9 mouse cellular contexts compared by ENCODE assay signal in the genomic region with DNA sequence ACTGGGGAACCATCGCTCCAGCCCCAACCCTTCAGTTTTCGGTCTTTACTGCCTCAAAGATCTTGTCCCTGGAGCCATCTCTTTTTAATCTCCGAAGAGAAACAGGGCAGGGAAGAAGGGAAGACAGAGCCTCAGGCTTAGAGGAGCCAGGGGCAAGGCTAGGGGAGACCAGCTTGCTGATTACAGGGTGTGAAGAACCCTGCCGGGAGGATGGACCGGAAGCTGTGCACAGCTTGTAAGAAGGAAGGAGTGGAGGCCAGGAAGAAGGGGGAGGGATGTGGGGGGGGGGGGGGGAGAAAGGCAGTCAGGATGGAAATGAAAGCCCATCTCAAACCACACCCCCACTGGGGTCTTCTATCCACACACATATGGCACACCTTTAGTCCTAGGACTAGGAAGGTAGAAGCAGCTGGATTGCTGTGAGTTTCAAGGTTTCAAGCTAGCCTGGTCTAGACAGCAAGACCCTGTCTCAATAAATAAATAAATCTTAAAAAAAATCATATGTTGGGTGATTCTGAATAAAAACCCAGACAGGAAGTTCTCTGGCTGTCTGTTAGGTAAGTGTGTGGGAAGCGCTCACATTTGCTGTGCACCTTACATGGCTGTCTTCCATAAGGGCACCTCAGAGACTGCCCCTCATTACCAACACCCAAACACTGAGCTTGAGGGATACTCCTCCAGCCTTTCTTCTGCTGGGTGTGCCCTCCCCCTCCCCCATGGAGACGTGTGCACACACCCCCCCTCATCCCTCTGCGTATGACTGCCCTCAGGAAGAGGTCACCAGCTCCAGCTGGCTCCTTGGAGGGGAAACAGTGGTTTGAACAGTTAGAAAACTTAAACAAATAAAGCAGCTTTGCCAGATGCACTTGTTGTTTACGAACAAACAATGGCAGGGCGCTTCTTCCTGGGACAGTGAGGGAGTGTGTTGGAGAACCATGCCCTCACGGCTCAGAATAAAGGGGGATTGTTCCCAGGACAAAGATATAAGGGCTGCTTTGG. TPM values are rescaled to one million over a fixed set of nuclear protein-coding genes. Genes with fewer than 3 reads are reported as not detected.
DNase-seq lines count a peak whose midpoint lies in the region; ATAC-seq and TF ChIP-seq lines count a peak whose summit lies in the region.
"Had no signal": no experiment of that assay in that cellular context is flagged by ENCODE, and none has a peak within 500 bp of the region (broad histone marks: within the 10 kb centered on the region; RNA-seq: fewer than 3 reads in every experiment).

No protein-coding gene starts in this region.

- peaks cover 12% of the 10 kb centered on the region for H3K36me3 ChIP-seq in intestine, embryonic 14.5 days (ENCODE audit: control insufficient read depth, insufficient read depth, low read length)
- peaks cover 13% of the 10 kb centered on the region; the same call in 1 of the 2 replicates for H3K36me3 ChIP-seq in intestine, postnatal 0 days (ENCODE audit: control insufficient read depth, insufficient read depth)
- peaks cover 33% of the 10 kb centered on the region for H3K36me3 ChIP-seq in embryonic facial prominence, embryonic 13.5 days
- peaks cover 2% of the 10 kb centered on the region; the same call in 1 of the 2 replicates for H3K36me3 ChIP-seq in limb, embryonic 11.5 days (ENCODE audit: control insufficient read depth, insufficient read depth, low read length)
- H3K36me3 ChIP-seq in midbrain, postnatal 0 days (ENCODE audit: insufficient read depth, low read length), result peaks cover 11% of the 10 kb centered on the region

- DNase-seq in intestine, embryonic 14.5 days (ENCODE audit: low spot score), result no peak
- DNase-seq in T-cell, adult 2 months (ENCODE audit: low spot score), result peak; percentile 38
- no peak for DNase-seq in limb, embryonic 11.5 days (ENCODE audit: low spot score)
- peak; percentile 43 for DNase-seq in midbrain, postnatal 0 days (ENCODE audit: low spot score)

- H3K4me2 ChIP-seq in intestine, embryonic 14.5 days (ENCODE audit: low read length), result no peak overlapping the region
- no peak overlapping the region for H3K4me2 ChIP-seq in intestine, postnatal 0 days (replicated peaks; ENCODE audit: low read depth)
- no peak overlapping the region for H3K4me2 ChIP-seq in embryonic facial prominence, embryonic 13.5 days
- no peak overlapping the region; the same call in 1 of the 2 replicates for H3K4me2 ChIP-seq in limb, embryonic 11.5 days (ENCODE audit: low read depth, severe bottlenecking)
- no peak overlapping the region for H3K4me2 ChIP-seq in midbrain, postnatal 0 days (ENCODE audit: low read depth, low read length, poor library complexity, severe bottlenecking)

- peaks cover 4% of the 10 kb centered on the region; the same call in 1 of the 2 replicates for H3K9me3 ChIP-seq in intestine, embryonic 14.5 days (ENCODE audit: control insufficient read depth, low read length)
- no peaks in the 10 kb centered on the region for H3K9me3 ChIP-seq in intestine, postnatal 0 days (ENCODE audit: control insufficient read depth)
- H3K9me3 ChIP-seq in embryonic facial prominence, embryonic 13.5 days, result no peaks in the 10 kb centered on the region
- H3K9me3 ChIP-seq in limb, embryonic 11.5 days (ENCODE audit: control insufficient read depth, low read length), result no peaks in the 10 kb centered on the region
- H3K9me3 ChIP-seq in midbrain, postnatal 0 days (ENCODE audit: low read length), result no peaks in the 10 kb centered on the region

- H3K27ac ChIP-seq in intestine, embryonic 14.5 days (ENCODE audit: low read depth), result peak overlapping the region; percentile 79
- H3K27ac ChIP-seq in intestine, postnatal 0 days (ENCODE audit: low read depth, low read length), result no peak overlapping the region
- H3K27ac ChIP-seq in embryonic facial prominence, embryonic 13.5 days, result peak overlapping the region; percentile 28; the same call in 1 of the 2 replicates
- 0 out of 2 replicates have a peak overlapping the region, but pooled peaks have one; percentile 38 for H3K27ac ChIP-seq in limb, embryonic 11.5 days (replicated peaks; ENCODE audit: low read depth, low read length)
- H3K27ac ChIP-seq in midbrain, postnatal 0 days (ENCODE audit: low read depth, low read length), result no peak overlapping the region

- peaks cover 30% of the 10 kb centered on the region for H3K4me1 ChIP-seq in intestine, embryonic 14.5 days (replicated peaks; ENCODE audit: control insufficient read depth, insufficient read depth, low read length)
- no peaks in the 10 kb centered on the region for H3K4me1 ChIP-seq in intestine, postnatal 0 days (replicated peaks; ENCODE audit: control insufficient read depth, insufficient read depth, low read length)
- H3K4me1 ChIP-seq in embryonic facial prominence, embryonic 13.5 days, result peaks cover 29% of the 10 kb centered on the region
- H3K4me1 ChIP-seq in limb, embryonic 11.5 days (ENCODE audit: control insufficient read depth, insufficient read depth, low read length), result peaks cover 18% of the 10 kb centered on the region
- H3K4me1 ChIP-seq in midbrain, postnatal 0 days (ENCODE audit: insufficient read depth, low read length), result no peaks in the 10 kb centered on the region

- H3K4me3 ChIP-seq in intestine, embryonic 14.5 days (ENCODE audit: low read depth, low read length), result no peak overlapping the region
- no peak overlapping the region for H3K4me3 ChIP-seq in intestine, postnatal 0 days (ENCODE audit: low read depth, low read length)
- H3K4me3 ChIP-seq in embryonic facial prominence, embryonic 13.5 days, result no peak overlapping the region
- H3K4me3 ChIP-seq in limb, embryonic 11.5 days (ENCODE audit: low read depth, low read length), result no peak overlapping the region
- H3K4me3 ChIP-seq in midbrain, postnatal 0 days (ENCODE audit: low read depth, low read length), result no peak overlapping the region

- ATAC-seq in intestine, embryonic 14.5 days (replicated peaks; ENCODE audit: low FRiP score, low TSS enrichment, low read depth), result peak; percentile 47; the same call in 1 of the 2 replicates
- ATAC-seq in intestine, postnatal 0 days, result no peak
- ATAC-seq in embryonic facial prominence, embryonic 13.5 days (ENCODE audit: insufficient number of reproducible peaks, insufficient read depth, low FRiP score, low TSS enrichment, low read depth), result no peak
- ATAC-seq in hematopoietic stem cell, adult 5-6 weeks (replicated peaks in 1 of 2; ENCODE audit: insufficient read depth in 1 of 2, low FRiP score in 2 of 2, low TSS enrichment in 1 of 2, low read depth in 1 of 2, poor library complexity in 2 of 2, severe bottlenecking in 2 of 2), result peak; percentile 11 to 27; a peak in 1 of 4 replicates
- ATAC-seq in limb, embryonic 11.5 days (ENCODE audit: insufficient number of reproducible peaks, low FRiP score, low TSS enrichment, low read depth), result no peak
- no peak for ATAC-seq in midbrain, postnatal 0 days (ENCODE audit: low FRiP score)
- no peak for ATAC-seq in erythroblast, adult 5-6 weeks (replicated peaks; ENCODE audit: low FRiP score, poor library complexity, severe bottlenecking)
- ATAC-seq: Patski had no signal

- no peak overlapping the region for H3K9ac ChIP-seq in intestine, embryonic 14.5 days (ENCODE audit: low read length)
- H3K9ac ChIP-seq in intestine, postnatal 0 days (ENCODE audit: low read depth, low read length), result no peak overlapping the region
- no peak overlapping the region for H3K9ac ChIP-seq in embryonic facial prominence, embryonic 13.5 days
- no peak overlapping the region for H3K9ac ChIP-seq in limb, embryonic 11.5 days (ENCODE audit: low read length)
- H3K9ac ChIP-seq in midbrain, postnatal 0 days (replicated peaks; ENCODE audit: low read length, poor library complexity, severe bottlenecking), result no peak overlapping the region

- TF ChIP-seq CTCF in intestine, postnatal 0 days (IDR thresholded peaks at IDR 0.05; ENCODE audit: low read depth), result no peak
- TF ChIP-seq CTCF in midbrain, postnatal 0 days (IDR thresholded peaks at IDR 0.05), result no peak

- H3K27me3 ChIP-seq in intestine, embryonic 14.5 days (replicated peaks; ENCODE audit: control insufficient read depth, insufficient read depth, low read length), result no peaks in the 10 kb centered on the region
- no peaks in the 10 kb centered on the region for H3K27me3 ChIP-seq in intestine, postnatal 0 days (replicated peaks; ENCODE audit: control insufficient read depth, insufficient read depth, low read length)
- H3K27me3 ChIP-seq in embryonic facial prominence, embryonic 13.5 days, result no peaks in the 10 kb centered on the region
- H3K27me3 ChIP-seq in limb, embryonic 11.5 days (ENCODE audit: control insufficient read depth, insufficient read depth, low read length), result no peaks in the 10 kb centered on the region
- no peaks in the 10 kb centered on the region for H3K27me3 ChIP-seq in midbrain, postnatal 0 days (ENCODE audit: insufficient read depth, low read length)
- H3K27me3 ChIP-seq: Patski had no signal

- 26% methylated on average over 11 of the region's 11 CpGs for WGBS in intestine, embryonic 14.5 days
- WGBS in intestine, postnatal 0 days, result 43% methylated on average over 11 of the region's 11 CpGs
- 28% methylated on average over 11 of the region's 11 CpGs for WGBS in embryonic facial prominence, embryonic 13.5 days
- WGBS in limb, embryonic 11.5 days, result 29% methylated on average over 11 of the region's 11 CpGs
- 29% methylated on average over 11 of the region's 11 CpGs for WGBS in midbrain, postnatal 0 days

RNA-seq across cellular contexts. Expression of a gene that starts 53.8 kb away (rescaled TPM):
- 31.1 and 31.4 TPM in 2 replicates for polyA plus RNA-seq in intestine, embryonic 14.5 days (2014; fragmentation: Nextera tagmentation; extraction: Ambion mirVana)
- 10.4 and 11.8 TPM in 2 replicates for polyA plus RNA-seq in intestine, postnatal 0 days (2015; fragmentation: Nextera tagmentation; extraction: Ambion mirVana)
- 29.4 and 33.0 TPM in 2 replicates for polyA plus RNA-seq in embryonic facial prominence, embryonic 13.5 days (2015; fragmentation: Nextera tagmentation; extraction: Ambion mirVana)
- 58.5 and 59.4 TPM in 2 replicates for total RNA-seq in hematopoietic stem cell, adult 5-6 weeks (2017)
- polyA plus RNA-seq in limb, embryonic 11.5 days (2014; fragmentation: Nextera tagmentation; extraction: Ambion mirVana), result 13.9 and 17.5 TPM in 2 replicates
- 22.1 and 23.6 TPM in 2 replicates for total RNA-seq in midbrain, postnatal 0 days (2014; rRNA removed)
- polyA plus RNA-seq in midbrain, postnatal 0 days (2015; fragmentation: Nextera tagmentation; extraction: Ambion mirVana), result 25.2 and 30.7 TPM in 2 replicates
- total RNA-seq in erythroblast, adult 5-6 weeks (2015; ENCODE audit: low replicate concordance), result 15.5 and 20.4 TPM in 2 replicates
- total RNA-seq in erythroblast, adult 5-6 weeks (2017; ENCODE audit: low replicate concordance), result 2.9 and 6.1 TPM in 2 replicates

Comparison
In these comparisons a context has a peak if more than half of its experiments do, and no peak if none do; other contexts are left out.
1. ATAC-seq: peak in intestine, embryonic 14.5 days (single experiment) and hematopoietic stem cell, adult 5-6 weeks (2 of 2); none in intestine, postnatal 0 days (single experiment), embryonic facial prominence, embryonic 13.5 days (single experiment), limb, embryonic 11.5 days (single experiment), midbrain, postnatal 0 days (single experiment) and erythroblast, adult 5-6 weeks (single experiment).
2. H3K27ac ChIP-seq: peak in intestine, embryonic 14.5 days (single experiment), embryonic facial prominence, embryonic 13.5 days (single experiment) and limb, embryonic 11.5 days (single experiment); none in intestine, postnatal 0 days (single experiment) and midbrain, postnatal 0 days (single experiment).
3. DNase-seq: peak in T-cell, adult 2 months (single experiment) and midbrain, postnatal 0 days (single experiment); none in intestine, embryonic 14.5 days (single experiment) and limb, embryonic 11.5 days (single experiment).